Mouse (Mus musculus) left cerebral cortex, postnatal 36 days (tissue): Measurements from ENCODE around the gene Gpr37. TPM values are rescaled to one million over a fixed set of nuclear protein-coding genes. Genes with fewer than 3 reads are reported as not detected.

ENCODE experiments used
- DNase-seq, 2 experiments: peaks; one replicate each; pipeline ENCODE4 v3.0.0; 2021 to 2022; ENCODE audit warnings: low spot score in 2 of 2, mixed read lengths in 1 of 2
- intact Hi-C: fragments of 180-260 bp; cut with DNase I; formaldehyde crosslinking; loops from one replicate; pipeline ENCODE4 v1.15.1; 2025
- total RNA-seq, 2 experiments: library from RNA; stranded (reverse); gene quantifications; 2 replicates each; pipeline ENCODE4 v1.2.3; 2021

Gene Gpr37
- 10 to 100 TPM; 17.7 to 24.3 TPM for total RNA-seq

DNA sequence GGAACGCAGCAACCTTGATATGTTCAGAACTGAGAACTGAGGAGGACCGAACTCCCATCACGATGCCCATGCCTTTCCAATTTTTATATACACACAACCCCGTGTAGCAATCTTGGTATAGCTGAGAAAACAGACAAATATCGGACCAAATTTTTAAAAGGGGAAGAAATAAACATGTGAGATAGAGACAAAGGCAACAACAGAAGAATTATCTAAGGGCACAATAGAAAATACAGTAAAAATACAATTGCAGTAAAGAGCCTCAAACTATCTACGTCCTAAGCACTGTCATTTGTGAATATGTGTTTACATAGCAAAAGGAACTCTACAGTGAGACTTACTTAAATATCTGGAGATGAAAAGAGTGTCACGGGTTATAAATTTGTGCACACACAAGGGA is at the start of gene Gpr37:
TSS of gene Gpr37 (minus strand) at position 101 of the 400 bp plus-strand sequence.
- DNase-seq: no peak
- intact Hi-C loops: no loop called here

DNA sequence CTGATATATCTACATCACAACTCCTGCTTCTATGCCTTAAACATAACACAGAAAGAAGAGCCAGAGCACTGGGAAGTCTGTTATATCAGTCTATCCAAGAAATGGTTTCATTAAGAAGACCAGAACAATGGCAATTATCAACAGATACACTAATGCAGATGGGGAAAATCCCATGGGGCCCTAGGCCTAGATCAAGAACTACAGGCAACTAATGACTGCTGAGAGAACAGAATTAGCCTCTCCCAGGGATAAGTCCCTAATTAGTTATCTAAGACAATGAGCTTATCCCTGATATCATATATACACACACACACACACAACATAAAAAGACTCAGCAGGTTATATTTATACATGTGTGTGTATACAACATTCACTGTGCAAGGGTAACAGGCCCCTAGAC is 46.0 kb upstream of the Gpr37 start:
- intact Hi-C loops: no loop called here
- no peak for DNase-seq

DNA sequence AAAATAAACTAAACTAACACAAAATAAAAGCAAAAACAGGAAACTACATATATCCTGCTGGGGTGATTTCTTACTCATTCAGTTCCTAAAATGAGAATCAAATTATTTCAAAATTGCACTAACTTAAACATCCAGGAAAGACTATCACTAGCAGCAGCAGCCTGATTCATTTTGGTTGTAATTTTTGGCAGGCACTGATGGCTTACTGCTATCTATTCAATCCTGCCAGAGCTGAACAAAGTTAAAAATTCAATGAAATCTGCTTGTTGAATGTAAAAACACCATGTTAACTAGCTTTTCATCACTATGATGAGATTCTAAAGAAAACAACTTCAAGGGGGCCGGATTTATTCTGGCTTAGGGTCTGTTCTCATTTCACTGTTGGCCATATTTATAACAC is 36.0 kb upstream of the Gpr37 start:
- intact Hi-C loops: no loop called here
- DNase-seq: no peak

DNA sequence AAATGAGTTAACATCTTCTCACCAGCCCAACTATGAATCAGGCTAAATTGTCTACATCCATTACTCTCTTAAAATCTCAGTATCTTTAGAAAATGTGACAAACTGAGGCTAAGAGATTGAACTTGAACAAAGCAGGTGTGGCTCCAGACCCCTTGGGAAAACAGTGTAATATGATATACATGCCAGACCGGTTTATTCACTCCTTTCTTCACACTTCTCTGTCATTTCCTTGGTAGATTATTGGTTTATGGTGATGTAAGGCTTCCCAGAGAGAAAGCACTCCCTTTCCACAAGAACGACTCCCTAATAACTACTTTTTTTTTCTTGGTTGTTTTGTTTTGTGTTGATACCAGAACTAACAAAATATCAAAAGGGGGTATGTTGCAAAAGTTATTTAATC is 20.1 kb upstream of the Gpr37 start:
- intact Hi-C loops: no loop called here

DNA sequence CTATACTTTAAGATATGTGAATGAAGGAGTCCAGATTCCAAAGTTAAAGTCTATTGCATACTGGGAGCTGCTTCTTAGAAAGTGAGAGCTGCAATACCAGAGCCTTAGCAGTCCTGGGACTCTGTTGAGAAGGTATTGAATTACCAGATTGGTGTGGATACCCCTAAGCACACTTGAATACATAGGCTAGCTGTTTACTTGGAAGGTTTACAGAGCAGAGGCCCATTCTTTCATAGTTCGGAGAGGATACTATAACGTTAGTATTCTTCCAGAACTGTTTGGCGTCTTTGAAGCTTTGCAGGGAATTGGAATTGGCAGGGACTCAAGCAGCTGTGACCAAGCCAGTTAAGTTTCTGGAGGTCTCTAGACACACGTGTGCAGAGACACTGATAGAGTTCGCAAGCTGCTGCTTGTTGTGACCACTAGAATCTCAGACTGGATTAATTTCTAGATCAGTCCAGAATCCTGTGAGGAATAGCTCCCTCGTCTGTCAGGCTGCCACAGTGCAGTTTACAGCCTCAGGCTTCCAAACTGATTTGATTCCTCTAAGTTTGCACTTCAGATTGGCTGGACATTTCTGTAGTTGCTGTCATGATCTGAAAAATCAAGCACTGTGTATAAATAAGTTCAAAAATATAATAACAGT is 18.8 kb upstream of the Gpr37 start:
- intact Hi-C loops: loop anchor here (1.0 to 5.0 kb wide), 2 partner anchors 689 to 987 kb away; no protein-coding TSS in a partner anchor
- peak; percentile 43 to 45 for DNase-seq

More for the DNA sequence above, 20.1 kb upstream of the Gpr37 start:
- no peak for DNase-seq

DNA sequence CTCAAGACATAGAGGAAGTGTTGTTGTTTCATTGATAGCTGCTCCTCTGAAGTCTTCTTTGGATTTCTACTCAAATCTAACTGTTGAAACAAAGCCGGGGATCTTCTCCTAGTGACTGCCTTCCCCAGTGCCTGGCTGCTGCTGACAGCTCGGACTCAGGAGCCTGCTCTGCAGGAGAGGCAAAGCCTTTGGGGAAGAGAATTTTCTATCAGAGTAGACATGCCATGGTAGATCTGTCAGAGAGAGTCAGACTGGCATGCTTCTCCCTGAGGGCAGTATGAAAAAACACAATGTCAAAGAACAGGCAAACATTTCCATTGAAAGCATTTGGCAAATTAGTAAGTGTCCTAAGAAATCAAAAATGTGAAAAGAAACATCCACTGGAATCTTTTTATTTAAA is 9.4 kb upstream of the Gpr37 start:
- intact Hi-C loops: no loop called here
- DNase-seq: no peak

DNA sequence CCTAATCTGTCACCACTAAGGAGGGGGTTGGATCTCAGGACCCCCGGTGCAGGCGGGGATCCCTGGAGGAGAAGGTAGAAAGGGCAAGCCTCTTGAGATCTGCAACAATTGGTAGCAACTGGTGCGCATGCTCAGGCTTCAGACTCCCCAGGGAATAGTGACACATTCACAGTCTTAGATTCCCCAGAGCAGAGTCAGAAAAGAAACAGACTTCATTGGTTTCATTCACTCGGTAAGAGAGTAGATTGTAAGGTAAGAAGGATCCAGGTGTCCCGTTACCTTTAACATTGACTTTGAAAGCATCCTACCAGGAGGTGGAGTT is 284 bp downstream of the Gpr37 start:
- intact Hi-C loops: no loop called here
- DNase-seq: no peak

DNA sequence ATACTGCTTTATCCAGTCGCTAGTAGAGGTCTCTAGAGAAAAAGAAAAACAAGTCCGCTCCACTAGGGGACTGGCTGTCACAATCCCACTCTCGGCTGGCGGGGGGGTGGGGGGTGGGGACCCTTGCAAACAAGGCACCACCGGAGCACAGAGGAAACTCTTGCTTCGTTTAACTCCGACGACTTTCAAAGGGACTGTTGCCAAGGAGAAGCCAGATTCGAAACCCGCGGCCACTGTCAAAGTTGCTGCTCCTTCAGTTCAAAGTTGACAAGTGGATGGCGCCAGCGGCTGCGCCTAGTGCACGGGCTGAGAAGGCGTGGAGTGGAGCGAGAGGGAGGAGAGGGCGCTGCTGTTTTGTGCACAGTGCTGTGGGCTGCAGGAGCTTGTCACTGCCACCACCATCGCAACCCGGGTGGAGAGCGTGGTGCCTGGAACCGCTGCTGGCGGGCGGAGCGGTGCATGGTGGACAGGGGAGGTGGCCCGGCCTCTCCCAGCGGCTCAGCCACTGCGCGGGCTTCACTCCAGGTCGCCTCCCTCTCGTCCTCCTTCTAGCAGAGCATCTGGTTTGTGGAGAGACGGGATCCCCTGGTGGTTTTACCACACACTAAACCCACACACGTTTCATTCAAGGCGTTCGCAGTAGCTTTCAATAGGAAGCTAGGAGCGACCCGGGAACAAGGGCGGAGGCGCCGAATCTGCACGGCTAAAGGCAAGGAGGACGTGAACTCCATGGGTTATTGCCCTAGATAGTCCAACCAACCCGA is 827 bp downstream of the Gpr37 start:
- intact Hi-C loops: no loop called here
- peak; percentile 63 to 71 for DNase-seq

DNA sequence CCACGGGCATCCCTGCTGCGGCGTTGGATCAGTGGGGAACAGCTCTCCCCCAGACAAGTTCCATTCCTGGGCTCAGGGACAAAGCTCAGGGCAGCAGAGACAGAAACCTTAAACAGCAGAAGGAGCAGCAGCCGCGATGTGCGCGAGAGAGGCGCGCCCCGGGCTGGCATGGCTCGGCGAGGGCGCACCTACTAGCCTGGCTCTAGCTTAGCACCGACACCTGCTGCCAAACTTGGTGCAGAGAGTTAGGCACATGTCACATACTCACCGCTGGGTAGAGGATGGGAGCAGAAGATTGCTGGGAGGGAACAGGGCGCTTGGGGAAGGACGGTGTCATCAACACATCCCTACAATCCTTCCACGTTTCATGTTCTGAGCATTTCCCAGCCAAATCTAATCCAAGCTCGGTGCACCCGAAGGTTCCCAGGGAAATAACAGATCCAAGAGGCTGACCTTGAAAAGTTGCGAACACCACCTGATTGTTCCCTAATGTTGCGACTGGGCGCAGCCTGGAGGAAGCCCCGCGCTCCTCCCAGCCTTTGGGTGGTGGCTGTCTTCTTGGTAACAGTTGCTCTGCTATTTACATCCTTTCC is 1.5 kb downstream of the Gpr37 start:
- peak; percentile 32 to 39 for DNase-seq
- intact Hi-C loops: no loop called here

DNA sequence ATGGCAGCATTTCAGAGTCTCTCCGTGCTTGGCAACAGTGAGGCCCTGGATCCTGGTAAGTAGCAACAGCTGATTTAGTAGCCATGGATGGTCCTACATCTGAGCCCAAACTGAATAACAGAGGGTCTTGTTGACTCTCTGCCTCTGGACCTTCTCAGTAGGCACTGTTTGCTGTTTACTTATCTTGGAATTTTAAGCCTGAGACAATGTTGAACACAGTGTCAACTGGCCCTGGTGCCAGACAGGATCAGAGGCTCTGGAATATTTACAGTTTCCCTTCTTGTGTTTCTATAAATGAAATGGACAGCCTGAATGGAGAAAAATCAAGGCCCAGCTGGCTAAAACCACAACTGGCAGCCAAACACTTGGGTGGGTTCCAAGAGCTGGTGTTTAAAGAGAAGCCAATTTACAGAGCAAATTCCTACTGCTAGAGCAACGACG is 3.7 kb downstream of the Gpr37 start:
- intact Hi-C loops: no loop called here
- DNase-seq: no peak

DNA sequence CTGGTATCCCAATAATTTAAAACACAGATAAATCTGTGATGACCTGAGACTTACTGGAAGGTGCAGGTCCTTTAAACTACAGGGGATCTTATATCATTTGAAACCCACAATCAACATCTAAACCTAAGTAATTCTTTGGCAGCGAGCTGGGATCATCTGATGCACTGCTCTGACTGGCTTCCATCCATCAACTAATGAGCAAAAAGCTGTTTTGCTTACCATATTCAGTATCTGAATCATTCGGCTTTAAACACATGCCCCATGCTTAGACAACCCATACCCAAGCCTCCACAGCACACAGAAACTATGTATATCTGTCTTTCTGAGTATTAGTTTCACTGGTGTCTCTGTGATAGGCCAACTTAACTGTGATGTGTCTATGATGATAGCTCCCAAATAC is 6.1 kb downstream of the Gpr37 start:
- no peak for DNase-seq
- intact Hi-C loops: no loop called here

DNA sequence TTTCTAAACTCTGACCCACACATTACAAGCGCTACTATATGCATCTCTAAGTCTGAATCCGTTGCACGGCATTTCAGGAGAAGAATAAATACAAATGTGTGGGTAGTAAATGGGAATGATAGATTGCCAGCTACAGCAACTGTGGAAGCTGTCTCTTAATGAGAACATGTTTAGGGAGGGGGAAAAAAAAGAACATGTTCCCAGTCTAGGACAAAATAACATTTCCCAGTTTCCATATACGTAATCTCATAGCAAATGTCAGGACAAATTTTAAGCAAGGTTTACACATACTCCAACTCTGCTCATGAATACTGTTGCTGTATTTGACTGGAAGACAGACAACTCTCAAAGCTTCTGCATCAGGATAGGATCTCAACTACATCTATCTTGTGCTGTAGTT is 15.4 kb downstream of the Gpr37 start:
- intact Hi-C loops: no loop called here
- DNase-seq: no peak

DNA sequence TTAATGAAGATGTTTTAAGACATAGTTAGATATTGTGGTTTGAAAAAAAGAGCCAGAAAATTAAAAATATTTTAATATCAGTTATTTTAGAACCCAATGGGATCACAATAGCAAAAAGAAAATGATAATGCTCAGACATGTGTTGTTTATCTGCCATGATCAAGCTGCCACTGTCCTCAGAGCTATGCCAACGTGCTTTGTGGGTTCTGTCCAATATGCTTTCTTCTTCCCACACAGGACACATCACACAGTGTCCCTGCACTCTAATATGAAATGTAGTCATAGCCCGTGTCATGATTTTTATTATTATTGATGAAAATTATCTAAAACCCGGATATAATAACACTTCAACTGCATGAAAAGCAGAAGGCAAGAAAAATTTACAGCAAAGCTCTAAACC is 16.7 kb downstream of the Gpr37 start:
- no peak for DNase-seq
- intact Hi-C loops: no loop called here

DNA sequence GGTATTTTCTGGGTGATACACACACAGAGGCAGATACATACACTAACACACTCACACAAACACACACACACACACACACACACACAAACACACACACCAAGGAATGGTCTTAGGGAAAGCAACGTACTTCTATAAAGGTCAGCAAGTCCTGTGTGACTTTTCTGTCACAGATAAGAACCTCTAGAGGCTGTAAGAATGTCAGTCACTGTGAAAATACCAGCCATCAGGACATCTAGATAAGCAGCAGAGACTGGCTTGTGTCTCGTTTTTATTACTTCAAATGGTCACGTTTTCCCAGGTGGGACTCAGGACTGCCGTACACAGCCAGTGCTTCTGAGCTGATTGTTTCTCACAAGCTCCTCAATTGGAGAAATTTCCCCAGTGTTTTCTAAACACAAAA is 20.4 kb downstream of the Gpr37 start:
- no peak for DNase-seq
- intact Hi-C loops: no loop called here

DNA sequence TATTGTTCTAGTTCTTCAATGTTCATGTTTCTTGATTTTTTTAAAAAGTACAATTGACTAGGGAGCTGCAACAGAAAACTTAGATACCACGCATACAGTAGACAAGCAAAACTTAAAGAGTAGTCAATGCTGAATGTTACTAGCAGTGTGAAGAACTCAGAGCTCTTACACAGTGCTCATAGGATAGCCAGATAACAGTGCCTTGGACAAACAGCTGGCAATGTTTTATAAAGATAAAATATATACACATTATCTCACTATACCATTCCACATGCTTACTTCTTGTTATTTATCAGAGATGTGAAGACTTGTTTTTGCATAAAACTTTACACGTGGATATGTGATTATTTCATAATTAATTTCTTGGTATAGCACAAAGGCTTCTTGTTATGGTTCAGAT is 26.6 kb downstream of the Gpr37 start:
- intact Hi-C loops: no loop called here
- DNase-seq: no peak

DNA sequence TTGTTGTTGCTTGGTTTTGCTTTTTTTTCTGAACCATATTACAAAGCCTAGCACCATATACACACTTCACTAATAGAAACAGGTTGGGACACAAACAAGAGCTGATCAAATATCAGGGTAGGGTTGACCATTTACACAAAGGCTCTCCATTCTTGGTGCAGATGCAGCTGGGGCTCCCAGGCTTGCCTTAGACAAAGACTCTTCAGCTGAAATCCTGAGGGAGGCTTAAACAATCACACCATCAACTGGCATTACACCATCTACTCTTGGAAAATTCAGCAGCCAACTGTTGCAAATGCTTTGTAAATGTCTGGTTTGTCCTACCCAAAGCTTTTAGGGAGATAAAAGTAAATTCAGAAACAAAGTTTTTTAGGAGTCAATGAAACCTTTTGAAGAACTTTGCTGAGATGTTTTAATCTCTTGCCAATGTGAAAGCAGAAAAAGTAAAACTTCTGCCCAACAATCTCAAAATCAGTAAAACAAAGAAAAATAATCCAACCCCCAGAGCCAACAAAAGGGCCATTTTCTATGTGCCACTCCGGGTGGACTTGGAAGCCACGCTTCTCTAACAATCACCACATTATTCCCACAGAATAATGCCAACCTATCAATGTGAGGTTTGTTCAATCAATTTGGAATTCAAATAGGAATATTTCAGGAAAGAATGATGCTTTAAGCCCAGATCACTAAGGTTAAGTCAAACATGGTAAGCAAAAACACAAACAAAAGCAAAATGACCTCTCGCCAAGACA is 30.4 kb downstream of the Gpr37 start:
- intact Hi-C loops: no loop called here

More for the DNA sequence above, 30.4 kb downstream of the Gpr37 start:
- no peak for DNase-seq
